Mouse (Mus musculus) adrenal gland, adult 18-20 months (tissue): ENCODE measurements around the gene Mgarp. TPM values are rescaled to one million over a fixed set of nuclear protein-coding genes. Genes with fewer than 3 reads are reported as not detected.

Source experiments
- DNase-seq, 2 experiments: peaks; one replicate each; pipeline ENCODE4 v3.0.0; 2021 to 2022; ENCODE audit warnings: low spot score in 2 of 2
- total RNA-seq, 2 experiments: library from RNA; stranded (reverse); gene quantifications; 1 replicate in 1 of 2; 2 replicates in 1 of 2; pipeline ENCODE4 v1.2.3; 2021

Gene Mgarp
- total RNA-seq, 2 experiments from 2014 or later = 605 to 839 TPM

- DNase-seq = peak; percentile 90 to 91
These were observed 55.1 kb downstream of the Mgarp start for GRCm38 (mm10) chr3:51341268-51342081.

DNA sequence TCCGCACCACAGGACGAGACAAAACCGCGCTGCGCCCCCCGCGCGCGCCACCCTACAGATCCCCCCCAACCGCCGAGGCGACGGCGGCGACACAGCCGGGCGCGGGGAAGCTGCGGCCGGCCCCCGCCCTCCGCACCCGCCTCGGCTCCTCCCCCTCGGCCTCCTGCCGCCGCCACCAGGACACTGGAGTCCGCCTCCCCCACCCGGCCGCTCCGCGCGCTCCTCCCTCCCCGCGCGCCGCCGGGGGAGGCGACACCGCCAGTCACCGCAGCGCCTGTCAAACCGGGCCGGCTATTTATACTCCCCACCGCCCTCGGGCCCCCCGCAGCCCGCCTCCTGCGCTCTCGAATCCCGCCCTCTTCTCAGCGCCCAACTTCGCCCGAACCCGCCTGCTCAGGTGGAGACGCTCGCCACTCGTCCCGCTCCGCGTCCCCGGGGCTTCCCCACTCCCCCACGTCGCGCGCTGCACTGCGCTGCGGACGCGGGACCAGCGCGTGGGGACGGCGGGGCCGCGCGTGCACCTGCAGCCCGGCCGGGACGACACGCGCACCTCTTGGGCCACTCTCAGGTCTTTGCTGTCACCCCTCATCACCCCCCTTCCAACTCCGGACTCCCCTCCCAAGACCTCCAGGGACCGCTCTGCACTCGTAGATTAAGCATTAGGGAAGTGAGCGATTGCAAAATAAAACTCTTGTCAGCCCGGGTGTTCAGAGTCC, 55.8 kb downstream of the Mgarp start, which contains the start of gene Elf2:
Gene Elf2, minus strand, starts transcription at position 112 of the 716 bp plus-strand sequence.
- peak; percentile 92 to 93 for DNase-seq

GRCm38 (mm10) chr3:51339734-51340551, 56.6 kb downstream of the Mgarp start:
- DNase-seq = peak; percentile 64

GRCm38 (mm10) chr3:51339378-51339733, 57.2 kb downstream of the Mgarp start:
- no peak for DNase-seq

Other genes with a start within 250 kb of the Mgarp start
- gene Noct, start 172.3 kb downstream of the Mgarp start, total RNA-seq = 10 to 100 TPM; 34.1 to 55.2 TPM
- gene Elf2, start 56.1 kb downstream of the Mgarp start, total RNA-seq = 10 to 100 TPM; 61.9 to 78.4 TPM
- gene Ndufc1, start 12.2 kb upstream of the Mgarp start, total RNA-seq = 100 to 1,000 TPM; 725 to 859 TPM
- 10 to 100 TPM; 54.1 to 59.7 TPM for gene Naa15, start 18.4 kb upstream of the Mgarp start, total RNA-seq
- 10 to 100 TPM; 12.9 to 13.3 TPM for gene Rab33b, start 87.2 kb upstream of the Mgarp start, total RNA-seq
- 10 to 100 TPM; 48.3 to 48.8 TPM for gene Setd7, start 164.1 kb upstream of the Mgarp start, total RNA-seq